Mouse (Mus musculus) thymus, adult 2 months (tissue): Measurements from ENCODE around the gene Nicn1.

Experiments
- CTCF ChIP-seq: fragments of 200-500 bp; IDR thresholded peaks from 2 replicates; pipeline ENCODE4 v1.5.1; 2012; ENCODE audit warnings: mild to moderate bottlenecking, control low read depth, low read length, moderate library complexity, borderline replicate concordance; ENCODE audit not compliant: control insufficient read depth, poor library complexity, insufficient read depth; ENCODE audit errors: extremely low read depth
- POLR2A ChIP-seq: fragments of 200-500 bp; IDR thresholded peaks from 2 replicates; pipeline ENCODE4 v1.6.1; 2012; ENCODE audit warnings: mild to moderate bottlenecking, low read length, control low read depth, moderate library complexity; ENCODE audit not compliant: control insufficient read depth, poor library complexity, insufficient read depth; ENCODE audit errors: extremely low read depth

DNA sequence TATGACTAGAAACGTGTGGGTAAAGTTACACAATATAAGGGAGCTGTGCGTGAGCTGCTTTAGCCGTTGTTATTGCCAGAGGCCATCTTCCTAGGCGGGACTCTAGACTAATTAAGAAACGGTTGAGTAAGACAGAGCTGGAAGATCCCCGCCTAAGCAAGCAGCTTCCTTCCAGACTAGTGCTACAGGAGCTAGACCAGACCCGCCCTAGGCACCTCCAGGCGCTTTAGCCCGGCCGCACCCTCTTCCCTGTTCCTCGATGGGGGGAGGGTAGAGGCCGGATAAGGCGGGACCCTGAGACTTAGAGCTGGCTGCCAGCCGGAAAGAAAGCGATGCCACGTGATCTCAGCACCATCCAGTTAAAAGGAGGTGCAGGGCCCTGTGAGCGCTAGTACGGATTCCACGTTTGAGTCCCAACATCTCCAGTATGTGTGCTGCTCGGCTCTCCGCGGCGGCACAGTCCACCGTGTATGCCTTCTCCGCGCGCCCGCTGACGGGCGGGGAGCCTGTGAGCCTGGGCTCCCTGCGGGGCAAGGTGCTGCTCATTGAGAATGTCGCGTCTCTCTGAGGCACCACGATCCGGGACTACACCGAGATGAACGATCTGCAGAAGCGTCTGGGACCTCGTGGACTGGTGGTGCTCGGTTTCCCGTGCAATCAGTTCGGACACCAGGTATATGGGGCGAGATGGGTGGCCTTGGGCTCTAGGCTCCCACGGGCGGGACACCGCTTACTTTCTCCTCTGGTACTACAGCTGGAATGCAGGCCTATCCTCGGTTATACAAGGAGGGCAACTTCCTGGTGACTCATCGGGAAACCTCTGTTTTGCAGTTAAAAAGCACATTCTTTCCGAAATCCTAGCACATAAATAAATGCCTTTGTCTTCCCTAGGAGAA lies 48.9 kb downstream of the Nicn1 start, which contains the start of gene Gpx1:
- TF ChIP-seq POLR2A, result peak; percentile 92
- TF ChIP-seq CTCF, result no peak
